Mouse (Mus musculus) C2C12 (cell line): ENCODE results near the gene Ano6. TPM values are rescaled to one million over a fixed set of nuclear protein-coding genes. Genes with fewer than 3 reads are reported as not detected.
A peak's percentile ranks its signal among the peaks of the same experiment; 100 is the strongest.

Experiments used
- H3K27me3 ChIP-seq: one replicate; pipeline ENCODE4 v1.6.1; 2011; ENCODE audit not compliant: control insufficient read depth, insufficient read depth, insufficient read length
- H3K36me3 ChIP-seq: one replicate; pipeline ENCODE4 v1.6.1; 2011; ENCODE audit not compliant: control insufficient read depth, insufficient read depth
- H3K4me3 ChIP-seq: one replicate; pipeline ENCODE4 v1.5.1; 2011; ENCODE audit warnings: mild to moderate bottlenecking, control low read depth; ENCODE audit not compliant: poor library complexity, insufficient read depth, severe bottlenecking
- H3K79me2 ChIP-seq: one replicate; pipeline ENCODE4 v1.6.1; 2011; ENCODE audit not compliant: control insufficient read depth, insufficient read depth
- H3K79me3 ChIP-seq: one replicate; pipeline ENCODE4 v1.6.1; 2011; ENCODE audit warnings: low read depth, control low read depth
- H3ac ChIP-seq: one replicate; pipeline ENCODE3; 2011; ENCODE audit warnings: low read depth; ENCODE audit not compliant: control insufficient read depth, insufficient read length
- CEBPB ChIP-seq: IDR thresholded peaks from one replicate; pipeline ENCODE4 v1.6.1; 2011; ENCODE audit warnings: low read depth, mild to moderate bottlenecking, control low read depth, moderate library complexity
- CTCF ChIP-seq: IDR thresholded peaks from one replicate; pipeline ENCODE4 v1.5.1; 2011; ENCODE audit not compliant: control insufficient read depth, insufficient read depth, insufficient read length
- FOSL1 ChIP-seq: IDR thresholded peaks from one replicate; pipeline ENCODE4 v1.8.0; 2011; ENCODE audit warnings: mild to moderate bottlenecking, low read length; ENCODE audit not compliant: poor library complexity, insufficient read depth, severe bottlenecking
- MAX ChIP-seq: IDR thresholded peaks from one replicate; pipeline ENCODE4 v1.6.1; 2011; ENCODE audit warnings: mild to moderate bottlenecking, control low read depth
- MYOD1 ChIP-seq: IDR thresholded peaks from one replicate; pipeline ENCODE4 v1.6.1; 2011; ENCODE audit warnings: low read depth; ENCODE audit not compliant: control insufficient read depth, insufficient read length
- MYOG ChIP-seq: IDR thresholded peaks from one replicate; pipeline ENCODE4 v1.6.1; 2011; ENCODE audit not compliant: control insufficient read depth, insufficient read length; ENCODE audit errors: extremely low read depth
- USF1 ChIP-seq: IDR thresholded peaks from one replicate; pipeline ENCODE4 v1.6.1; 2011; ENCODE audit warnings: low read depth, mild to moderate bottlenecking, control low read depth, moderate library complexity
- polyA plus RNA-seq: library from polyadenylated mRNA; unstranded; fragments of >200 nt; fragmentation: generic; extraction: Trizol; gene quantifications from one replicate; pipeline ENCODE4 v1.2.1, GENCODE M21; 2012; ENCODE audit warnings: missing spikeins

Gene Ano6
- polyA plus RNA-seq, 1 experiment, result 73.2 TPM

- Histone ChIP-seq H3K79me2 (no peaks in the 10 kb centered on the region), H3K79me3 (no peaks in the 10 kb centered on the region), H3ac (no peak overlapping the region), H3K4me3 (no peak overlapping the region), H3K27me3 (no peaks in the 10 kb centered on the region), H3K36me3 (peaks cover 62% of the 10 kb centered on the region)
- no peak for TF ChIP-seq MAX
These were observed 144.5 kb downstream of the Ano6 start for GRCm38 (mm10) chr15:95935141-95935540.

DNA sequence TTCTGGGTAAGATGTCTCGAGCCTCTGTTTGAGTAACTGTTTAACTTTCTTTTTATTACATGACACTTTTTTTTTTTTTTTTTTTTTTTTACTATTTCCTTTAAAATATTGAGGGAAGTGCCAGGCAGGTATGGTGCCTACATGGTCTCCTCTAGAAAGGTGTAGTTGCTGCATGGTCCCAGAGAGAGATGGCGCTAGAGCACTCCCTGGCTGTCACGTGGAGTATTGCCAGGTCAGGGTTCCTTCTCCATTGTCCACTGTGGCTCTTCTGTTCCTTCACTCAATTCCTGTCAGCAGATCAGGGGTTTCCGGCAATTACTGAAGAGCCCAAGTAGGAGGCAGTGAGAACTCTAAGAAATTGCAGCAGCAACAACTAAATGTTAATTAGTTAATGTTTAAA, 152.8 kb downstream of the Ano6 start:
- H3K27me3 ChIP-seq, result no peaks in the 10 kb centered on the region
- H3ac ChIP-seq, result no peak overlapping the region
- H3K36me3 ChIP-seq, result peaks cover 85% of the 10 kb centered on the region
- no peaks in the 10 kb centered on the region for H3K79me3 ChIP-seq
- H3K4me3 ChIP-seq, result no peak overlapping the region
- H3K79me2 ChIP-seq, result no peaks in the 10 kb centered on the region
- peak; percentile 55 for TF ChIP-seq CTCF
- TF ChIP-seq MYOD1, result no peak
- no peak for TF ChIP-seq FOSL1
- peak; percentile 61 for TF ChIP-seq USF1
- no peak for TF ChIP-seq CEBPB

- H3K36me3 ChIP-seq, result peaks cover 85% of the 10 kb centered on the region
- TF ChIP-seq CEBPB, result no peak
- TF ChIP-seq CTCF, result no peak
- TF ChIP-seq FOSL1, result no peak
- no peak for TF ChIP-seq MYOD1
- TF ChIP-seq MAX, result no peak
- no peak for TF ChIP-seq USF1
These were observed 153.7 kb downstream of the Ano6 start for GRCm38 (mm10) chr15:95944299-95944698.

GRCm38 (mm10) chr15:95945951-95946708, 155.5 kb downstream of the Ano6 start:
- Histone ChIP-seq H3K36me3 (peaks cover 87% of the 10 kb centered on the region), H3ac (no peak overlapping the region)

More at GRCm38 (mm10) chr15:95944299-95944698, 153.7 kb downstream of the Ano6 start:
- Histone ChIP-seq H3K4me3 (no peak overlapping the region), H3K27me3 (no peaks in the 10 kb centered on the region), H3ac (no peak overlapping the region), H3K79me3 (no peaks in the 10 kb centered on the region), H3K79me2 (no peaks in the 10 kb centered on the region)

GRCm38 (mm10) chr15:95948411-95948810, 157.8 kb downstream of the Ano6 start:
- H3K36me3 ChIP-seq, result peaks cover 88% of the 10 kb centered on the region
- no peaks in the 10 kb centered on the region for H3K79me3 ChIP-seq
- H3ac ChIP-seq, result no peak overlapping the region
- no peak overlapping the region for H3K4me3 ChIP-seq
- no peaks in the 10 kb centered on the region for H3K79me2 ChIP-seq
- no peaks in the 10 kb centered on the region for H3K27me3 ChIP-seq
- TF ChIP-seq FOSL1, result no peak

More at GRCm38 (mm10) chr15:95945951-95946708, 155.5 kb downstream of the Ano6 start:
- Histone ChIP-seq H3K79me2 (no peaks in the 10 kb centered on the region), H3K4me3 (no peak overlapping the region), H3K79me3 (no peaks in the 10 kb centered on the region), H3K27me3 (no peaks in the 10 kb centered on the region)
- TF ChIP-seq MAX, result no peak
- TF ChIP-seq FOSL1, result no peak
- no peak for TF ChIP-seq CTCF
- TF ChIP-seq CEBPB, result no peak
- no peak for TF ChIP-seq MYOG
- no peak for TF ChIP-seq MYOD1
- TF ChIP-seq USF1, result no peak

DNA sequence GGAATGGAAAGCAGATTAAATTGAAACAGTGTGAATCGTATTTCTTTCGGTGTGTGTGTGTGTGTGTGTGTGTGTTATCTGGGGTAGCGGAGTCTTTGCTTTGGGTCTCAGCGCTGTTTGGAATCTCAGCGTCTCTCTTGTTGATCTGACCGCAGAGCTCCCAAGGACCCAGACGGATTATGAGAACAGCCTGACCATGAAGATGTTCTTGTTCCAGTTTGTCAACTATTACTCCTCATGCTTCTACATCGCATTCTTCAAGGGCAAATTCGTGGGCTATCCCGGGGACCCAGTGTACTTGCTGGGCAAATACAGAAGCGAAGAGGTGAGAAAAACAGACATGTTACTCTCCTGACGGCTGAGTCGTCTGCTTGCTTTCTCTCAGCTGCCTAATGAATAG, 158.7 kb downstream of the Ano6 start:
- no peak for TF ChIP-seq MYOG
- TF ChIP-seq USF1, result no peak
- TF ChIP-seq CTCF, result no peak
- TF ChIP-seq FOSL1, result no peak
- TF ChIP-seq CEBPB, result no peak
- no peak for TF ChIP-seq MYOD1
- TF ChIP-seq MAX, result no peak
- Histone ChIP-seq H3K36me3 (peaks cover 89% of the 10 kb centered on the region), H3K4me3 (no peak overlapping the region), H3ac (no peak overlapping the region), H3K79me3 (no peaks in the 10 kb centered on the region), H3K27me3 (no peaks in the 10 kb centered on the region), H3K79me2 (no peaks in the 10 kb centered on the region)
